Mouse (Mus musculus): ENCODE measurements around the gene Pik3r1. TPM values are rescaled to one million over a fixed set of nuclear protein-coding genes. Genes with fewer than 3 reads are reported as not detected.
A peak's percentile ranks its signal among the peaks of the same experiment; 100 is the strongest.

Gene Pik3r1
- polyA plus RNA-seq, 1 experiment from 2014 or later: 47.5 TPM

- no peak for ATAC-seq (ENCODE audit: low FRiP score, low read depth)
Measured at GRCm38 (mm10) chr13:101713429-101714088, 54.5 kb downstream of the Pik3r1 start.

GRCm38 (mm10) chr13:101712720-101713428 is 55.1 kb downstream of the Pik3r1 start:
- Histone ChIP-seq H3K27me3 (no peaks in the 10 kb centered on the region), H3K27ac (replicated peaks) (no peak overlapping the region), H3K36me3 (peaks cover 3% of the 10 kb centered on the region; the same call in 1 of the 2 replicates), H3K9me3 (no peaks in the 10 kb centered on the region), H3K4me3 (no peak overlapping the region), H3K4me2 (no peak overlapping the region), H3K9ac (no peak overlapping the region), H3K4me1 (replicated peaks) (no peaks in the 10 kb centered on the region)
- 85% methylated on average over 9 of the region's 9 CpGs for WGBS
- no peak for ATAC-seq (ENCODE audit: low FRiP score, low read depth)

More at GRCm38 (mm10) chr13:101713429-101714088, 54.5 kb downstream of the Pik3r1 start:
- Histone ChIP-seq H3K4me2 (no peak overlapping the region), H3K27ac (replicated peaks) (no peak overlapping the region), H3K9ac (no peak overlapping the region), H3K9me3 (no peaks in the 10 kb centered on the region), H3K27me3 (no peaks in the 10 kb centered on the region), H3K4me1 (replicated peaks) (peaks cover 1% of the 10 kb centered on the region; the same call in 1 of the 2 replicates), H3K36me3 (no peaks in the 10 kb centered on the region), H3K4me3 (no peak overlapping the region)
- 90% methylated on average over 12 of the region's 12 CpGs for whole genome bisulfite sequencing

- no peaks in the 10 kb centered on the region for H3K4me1 ChIP-seq (replicated peaks)
- H3K27ac ChIP-seq (replicated peaks): no peak overlapping the region
- no peaks in the 10 kb centered on the region for H3K27me3 ChIP-seq
- no peak overlapping the region for H3K9ac ChIP-seq
- ATAC-seq (ENCODE audit: low FRiP score, low read depth): no peak
- no peaks in the 10 kb centered on the region for H3K9me3 ChIP-seq
- H3K36me3 ChIP-seq: peaks cover 5% of the 10 kb centered on the region; the same call in 1 of the 2 replicates
- H3K4me3 ChIP-seq: no peak overlapping the region
- no peak overlapping the region for H3K4me2 ChIP-seq
- 78% methylated on average over 9 of the region's 9 CpGs for WGBS
Measured at GRCm38 (mm10) chr13:101712099-101712498, 55.9 kb downstream of the Pik3r1 start.

- no peak for ATAC-seq (ENCODE audit: low FRiP score, low read depth)
- H3K36me3 ChIP-seq: peaks cover 5% of the 10 kb centered on the region; the same call in 1 of the 2 replicates
- no peak overlapping the region for H3K4me3 ChIP-seq
- H3K27ac ChIP-seq (replicated peaks): no peak overlapping the region
- no peak overlapping the region for H3K9ac ChIP-seq
- 96% methylated on average over 2 of the region's 2 CpGs for WGBS
- H3K4me2 ChIP-seq: no peak overlapping the region
- H3K27me3 ChIP-seq: no peaks in the 10 kb centered on the region
- H3K4me1 ChIP-seq (replicated peaks): no peaks in the 10 kb centered on the region
- no peaks in the 10 kb centered on the region for H3K9me3 ChIP-seq
Measured at GRCm38 (mm10) chr13:101711301-101711700, 56.7 kb downstream of the Pik3r1 start.

GRCm38 (mm10) chr13:101709788-101710187 is 58.2 kb downstream of the Pik3r1 start:
- Histone ChIP-seq H3K9ac (no peak overlapping the region), H3K4me1 (replicated peaks) (no peaks in the 10 kb centered on the region), H3K27me3 (no peaks in the 10 kb centered on the region), H3K27ac (replicated peaks) (no peak overlapping the region), H3K4me3 (no peak overlapping the region), H3K36me3 (peaks cover 5% of the 10 kb centered on the region; the same call in 1 of the 2 replicates), H3K9me3 (no peaks in the 10 kb centered on the region), H3K4me2 (no peak overlapping the region)
- WGBS: 64% methylated on average over 3 of the region's 3 CpGs
- no peak for ATAC-seq (ENCODE audit: low FRiP score, low read depth)

GRCm38 (mm10) chr13:101707226-101707625 is 60.8 kb downstream of the Pik3r1 start:
- Histone ChIP-seq H3K27ac (replicated peaks) (no peak overlapping the region), H3K27me3 (no peaks in the 10 kb centered on the region), H3K9me3 (no peaks in the 10 kb centered on the region), H3K36me3 (peaks cover 10% of the 10 kb centered on the region), H3K9ac (no peak overlapping the region), H3K4me3 (no peak overlapping the region), H3K4me1 (replicated peaks) (no peaks in the 10 kb centered on the region), H3K4me2 (no peak overlapping the region)
- 93% methylated on average over 9 of the region's 9 CpGs for WGBS
- ATAC-seq (ENCODE audit: low FRiP score, low read depth): no peak

GRCm38 (mm10) chr13:101706426-101706825 is 61.6 kb downstream of the Pik3r1 start:
- Histone ChIP-seq H3K4me3 (no peak overlapping the region), H3K9ac (no peak overlapping the region), H3K9me3 (no peaks in the 10 kb centered on the region), H3K36me3 (peaks cover 13% of the 10 kb centered on the region), H3K27me3 (no peaks in the 10 kb centered on the region), H3K27ac (replicated peaks) (no peak overlapping the region), H3K4me2 (no peak overlapping the region), H3K4me1 (replicated peaks) (no peaks in the 10 kb centered on the region)
- no peak for ATAC-seq (ENCODE audit: low FRiP score, low read depth)
- WGBS: 95% methylated on average over 7 of the region's 7 CpGs

- Histone ChIP-seq H3K4me3 (no peak overlapping the region), H3K9ac (no peak overlapping the region), H3K4me1 (replicated peaks) (no peaks in the 10 kb centered on the region), H3K9me3 (no peaks in the 10 kb centered on the region), H3K36me3 (peaks cover 14% of the 10 kb centered on the region), H3K4me2 (no peak overlapping the region), H3K27ac (replicated peaks) (no peak overlapping the region), H3K27me3 (no peaks in the 10 kb centered on the region)
- no peak for ATAC-seq (ENCODE audit: low FRiP score, low read depth)
- 94% methylated on average over 14 of the region's 14 CpGs for WGBS
Measured at GRCm38 (mm10) chr13:101702096-101702775, 65.8 kb downstream of the Pik3r1 start.

GRCm38 (mm10) chr13:101701632-101702031 is 66.4 kb downstream of the Pik3r1 start:
- Histone ChIP-seq H3K4me3 (no peak overlapping the region), H3K27ac (replicated peaks) (no peak overlapping the region), H3K4me1 (replicated peaks) (no peaks in the 10 kb centered on the region), H3K9ac (no peak overlapping the region), H3K4me2 (no peak overlapping the region), H3K27me3 (no peaks in the 10 kb centered on the region), H3K36me3 (peaks cover 14% of the 10 kb centered on the region), H3K9me3 (no peaks in the 10 kb centered on the region)
- no peak for ATAC-seq (ENCODE audit: low FRiP score, low read depth)
- WGBS: 92% methylated on average over 8 of the region's 8 CpGs

GRCm38 (mm10) chr13:101699742-101700141 is 68.3 kb downstream of the Pik3r1 start:
- H3K9me3 ChIP-seq: no peaks in the 10 kb centered on the region
- H3K4me3 ChIP-seq: no peak overlapping the region
- no peak overlapping the region for H3K4me2 ChIP-seq
- no peaks in the 10 kb centered on the region for H3K27me3 ChIP-seq
- no peak overlapping the region for H3K27ac ChIP-seq (replicated peaks)
- WGBS: 63% methylated on average over 5 of the region's 5 CpGs
- peaks cover 14% of the 10 kb centered on the region for H3K36me3 ChIP-seq
- ATAC-seq (ENCODE audit: low FRiP score, low read depth): 0 out of 2 replicates have a peak, but pooled peaks have one; percentile 14
- peaks cover 10% of the 10 kb centered on the region for H3K4me1 ChIP-seq (replicated peaks)
- no peak overlapping the region for H3K9ac ChIP-seq

GRCm38 (mm10) chr13:101697966-101698365 is 70.1 kb downstream of the Pik3r1 start:
- Histone ChIP-seq H3K27ac (replicated peaks) (no peak overlapping the region), H3K27me3 (no peaks in the 10 kb centered on the region), H3K36me3 (peaks cover 14% of the 10 kb centered on the region), H3K4me2 (no peak overlapping the region), H3K9me3 (no peaks in the 10 kb centered on the region), H3K9ac (no peak overlapping the region), H3K4me3 (no peak overlapping the region), H3K4me1 (replicated peaks) (peaks cover 26% of the 10 kb centered on the region)
- ATAC-seq (ENCODE audit: low FRiP score, low read depth): no peak
- 85% methylated on average over 5 of the region's 5 CpGs for WGBS

- no peak for ATAC-seq (ENCODE audit: low FRiP score, low read depth)
- H3K4me1 ChIP-seq (replicated peaks): peaks cover 28% of the 10 kb centered on the region
Measured at GRCm38 (mm10) chr13:101697461-101697860, 70.6 kb downstream of the Pik3r1 start.

More at GRCm38 (mm10) chr13:101697461-101697860, 70.6 kb downstream of the Pik3r1 start:
- Histone ChIP-seq H3K9me3 (no peaks in the 10 kb centered on the region), H3K36me3 (peaks cover 11% of the 10 kb centered on the region), H3K27me3 (no peaks in the 10 kb centered on the region), H3K27ac (replicated peaks) (no peak overlapping the region), H3K4me2 (no peak overlapping the region), H3K9ac (no peak overlapping the region), H3K4me3 (no peak overlapping the region)
- WGBS: 64% methylated on average over 5 of the region's 5 CpGs
